Mouse (Mus musculus) kidney, adult 8-10 months (tissue): Measurements from ENCODE around the gene Galnt5.
A peak's percentile ranks its signal among the peaks of the same experiment; 100 is the strongest.

Source experiments
- DNase-seq, 2 experiments: peaks; one replicate each; pipeline ENCODE4 v3.0.0; 2022

Gene Galnt5

DNA sequence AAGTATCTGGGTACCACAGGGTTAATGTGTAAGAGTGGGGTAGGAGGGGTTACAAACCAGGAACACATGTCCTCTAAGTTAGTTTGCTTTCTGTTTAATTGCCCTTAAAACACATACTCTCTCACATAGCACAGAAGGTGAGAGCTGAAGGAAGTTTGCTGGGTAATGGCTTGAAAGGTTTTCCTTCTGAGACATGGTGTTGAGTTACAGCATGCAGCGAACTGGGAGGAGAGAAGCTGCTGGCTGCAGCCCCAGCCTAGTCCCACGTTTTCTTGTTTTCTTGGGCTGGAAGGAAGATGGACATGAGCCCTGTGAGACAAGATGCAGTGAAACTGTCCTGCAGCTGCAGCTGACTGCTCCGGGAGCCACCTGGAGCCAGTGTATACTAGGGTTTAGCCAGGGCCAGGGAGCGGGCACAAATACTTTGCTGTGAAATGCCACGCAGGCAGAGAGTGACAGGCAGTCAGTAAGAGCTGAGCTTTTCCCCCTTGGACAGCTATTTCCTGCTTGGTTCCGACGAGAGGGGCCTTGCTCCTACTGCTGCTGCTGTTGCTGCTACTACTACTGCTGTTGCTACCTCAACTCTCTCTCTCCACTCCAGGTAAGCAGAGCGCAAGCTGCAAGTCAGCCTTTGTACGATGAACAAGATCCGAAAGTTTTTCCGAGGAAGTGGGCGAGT lies at the start of gene Galnt5:
TSS of gene Galnt5 (plus strand) at position 133 of the 679 bp plus-strand sequence.
- DNase-seq = no peak

DNA sequence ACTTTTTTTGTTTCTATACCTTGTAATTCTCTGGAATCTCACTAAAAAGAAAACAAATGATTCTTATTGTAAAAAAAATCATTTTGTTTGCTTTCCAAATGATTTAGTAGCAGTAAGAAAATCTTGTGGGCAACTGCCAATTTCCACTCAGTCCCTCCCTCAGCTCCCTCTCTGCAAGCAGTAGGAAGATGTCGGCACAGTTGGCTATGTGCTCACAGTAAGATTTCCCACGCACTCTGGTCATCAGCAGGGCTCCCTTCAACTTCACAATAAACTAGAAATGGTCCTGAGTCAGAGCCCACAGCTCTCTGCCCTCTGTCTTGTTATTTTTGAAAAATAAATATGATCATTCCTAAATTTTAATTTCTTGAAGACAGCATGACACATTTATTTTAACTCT lies 46.1 kb upstream of the Galnt5 start:
- DNase-seq = no peak

DNA sequence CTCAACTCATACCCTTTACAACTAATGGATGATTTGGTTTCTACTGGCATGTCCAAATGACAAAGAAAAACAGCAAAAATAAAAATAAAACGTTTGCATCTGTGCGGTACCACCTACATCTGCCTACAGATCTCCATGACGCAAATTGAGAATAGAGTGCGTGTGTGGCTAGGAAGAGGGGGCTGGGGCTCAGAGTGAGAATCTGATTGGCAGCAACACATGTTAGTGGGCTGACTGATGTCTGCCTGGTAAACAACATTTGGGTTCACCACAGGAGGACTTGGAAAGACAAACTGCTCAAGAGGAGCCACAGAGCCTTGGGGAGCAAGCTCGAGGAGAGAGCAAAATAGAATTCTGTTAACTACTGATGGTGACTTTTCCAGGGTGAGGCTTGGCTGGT lies 36.9 kb upstream of the Galnt5 start:
- no peak for DNase-seq

DNA sequence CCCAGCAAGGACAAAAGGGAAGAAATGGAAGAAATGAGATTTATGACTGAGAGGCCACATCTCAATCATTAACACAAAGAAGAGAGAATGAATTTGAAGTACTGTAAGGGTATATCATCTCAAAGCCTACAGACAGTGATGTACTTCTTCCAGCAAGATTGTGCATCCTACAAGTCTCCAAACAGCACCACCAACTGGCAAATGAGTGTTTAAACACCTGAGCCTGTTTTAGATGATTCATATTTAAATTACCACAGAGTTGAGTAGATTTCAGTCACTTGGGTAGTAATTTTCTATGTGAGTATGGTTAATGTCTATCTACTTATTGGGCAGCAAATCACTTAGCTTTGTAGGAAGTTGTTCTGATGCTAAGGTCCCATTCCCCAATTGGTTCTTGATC lies 15.4 kb upstream of the Galnt5 start:
- no peak for DNase-seq

DNA sequence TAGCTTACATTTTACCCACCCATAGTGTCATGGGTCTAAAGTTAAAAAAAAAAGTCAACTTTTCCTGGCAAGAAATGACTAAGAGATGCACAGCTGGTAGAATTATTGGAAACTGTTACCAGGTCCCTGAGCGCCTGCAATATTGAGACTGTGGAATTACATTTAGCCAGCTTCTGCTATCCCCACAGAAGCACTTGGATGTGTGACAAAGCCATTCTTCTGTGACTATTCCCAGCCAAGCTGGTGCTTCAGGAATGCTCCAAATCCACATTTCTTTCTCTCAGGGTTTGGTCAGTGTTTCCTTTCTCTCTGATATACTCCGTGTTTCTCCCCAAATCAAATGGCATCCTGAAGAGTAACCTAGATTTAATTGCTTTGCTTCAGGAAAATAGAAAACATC lies 6.6 kb upstream of the Galnt5 start:
- no peak for DNase-seq

DNA sequence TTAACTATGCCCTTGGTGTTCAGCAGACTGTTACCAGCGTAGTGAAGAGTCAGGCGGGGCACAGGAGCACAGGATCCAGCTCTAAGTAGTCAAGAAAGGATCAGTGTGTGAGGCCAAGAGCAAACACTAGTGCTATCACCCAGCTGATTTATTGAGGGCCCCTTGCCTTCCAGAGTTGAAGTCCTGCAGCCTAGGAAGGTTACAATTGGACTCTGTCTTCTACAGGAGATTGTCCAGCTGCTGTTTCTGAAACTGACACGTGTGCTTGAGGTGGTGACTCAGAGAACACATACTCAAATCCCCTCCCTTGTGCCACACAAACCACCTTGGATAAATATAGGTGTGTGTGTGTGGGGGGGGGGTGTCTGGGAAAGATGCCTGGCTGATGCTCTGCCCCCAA lies 3.8 kb downstream of the Galnt5 start:
- no peak for DNase-seq

DNA sequence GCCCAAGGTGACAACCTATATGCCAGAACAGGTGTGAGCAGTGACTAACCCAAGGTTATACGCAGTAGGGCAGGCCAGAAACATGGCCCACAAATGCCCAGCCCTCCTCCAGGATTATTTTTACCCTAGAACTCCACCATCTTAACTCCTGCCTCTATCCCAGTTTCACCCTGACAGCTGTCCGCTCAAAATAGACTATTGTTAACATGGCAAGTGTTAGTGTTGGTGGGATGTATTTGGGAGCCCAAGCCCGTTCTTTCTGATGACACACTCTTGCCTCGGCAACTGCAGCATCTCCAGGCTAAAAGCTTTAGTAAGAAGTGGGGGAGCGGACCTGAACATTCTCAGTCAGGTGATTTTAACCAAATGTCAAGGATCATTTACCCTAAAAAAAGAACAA lies 9.4 kb downstream of the Galnt5 start:
- DNase-seq = no peak

DNA sequence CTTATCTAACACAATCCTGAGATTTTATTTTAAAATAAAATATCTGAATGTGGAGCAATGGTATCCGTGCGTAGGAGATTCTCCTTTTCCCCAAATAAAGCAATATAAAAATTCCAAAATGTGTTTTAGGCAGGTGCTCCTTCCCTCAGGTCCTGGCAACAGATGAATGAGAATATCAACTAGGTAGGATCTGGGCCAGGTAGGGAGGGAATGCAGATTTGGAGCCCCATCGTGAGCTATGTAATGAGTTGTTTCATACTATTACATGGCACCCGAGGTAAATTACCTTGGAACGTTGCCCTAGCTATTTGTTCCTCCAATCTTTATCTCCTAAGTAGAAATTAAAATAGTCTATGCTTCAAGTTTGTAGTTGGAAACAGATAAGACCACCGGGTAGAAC lies 25.9 kb downstream of the Galnt5 start:
- no peak for DNase-seq

DNA sequence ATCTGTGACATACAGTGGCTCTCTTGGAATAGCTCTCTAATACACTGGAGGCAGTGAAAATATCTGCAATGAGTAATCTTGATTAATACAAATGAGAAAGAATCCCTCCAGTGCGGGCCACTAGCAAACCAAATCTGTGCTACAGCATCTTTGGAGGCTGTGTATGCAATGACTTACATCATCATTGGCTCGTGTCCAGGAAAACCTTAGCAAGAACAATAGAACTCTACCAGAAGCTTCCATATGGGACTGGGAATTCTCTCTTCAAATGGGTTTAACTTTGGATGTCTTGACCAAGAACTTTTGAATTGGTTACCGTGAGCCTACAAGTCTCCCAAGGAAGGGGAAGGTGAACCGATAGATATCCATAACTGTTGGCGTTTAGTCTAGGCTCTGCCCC lies 29.1 kb downstream of the Galnt5 start:
- no peak for DNase-seq

DNA sequence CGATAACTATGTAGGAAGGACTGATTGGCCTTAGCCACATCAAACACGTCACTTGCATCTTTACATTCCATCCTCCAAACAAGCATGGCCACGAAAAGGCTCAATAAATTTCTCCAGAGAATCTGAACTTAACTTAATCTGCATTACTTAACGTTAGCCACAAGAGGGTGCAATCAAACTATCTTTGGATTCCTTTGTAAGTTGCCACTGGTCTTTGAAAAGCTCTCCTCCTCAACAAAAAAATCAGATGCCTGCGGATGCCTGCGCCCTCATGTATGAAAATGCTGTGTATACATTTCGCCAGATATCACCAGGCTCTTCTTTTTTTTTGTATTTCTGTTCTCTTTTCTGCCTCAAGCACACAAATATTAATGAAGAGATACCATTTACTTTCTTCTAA lies 31.7 kb downstream of the Galnt5 start:
- peak in 1 of 2 experiments; percentile 1 for DNase-seq

DNA sequence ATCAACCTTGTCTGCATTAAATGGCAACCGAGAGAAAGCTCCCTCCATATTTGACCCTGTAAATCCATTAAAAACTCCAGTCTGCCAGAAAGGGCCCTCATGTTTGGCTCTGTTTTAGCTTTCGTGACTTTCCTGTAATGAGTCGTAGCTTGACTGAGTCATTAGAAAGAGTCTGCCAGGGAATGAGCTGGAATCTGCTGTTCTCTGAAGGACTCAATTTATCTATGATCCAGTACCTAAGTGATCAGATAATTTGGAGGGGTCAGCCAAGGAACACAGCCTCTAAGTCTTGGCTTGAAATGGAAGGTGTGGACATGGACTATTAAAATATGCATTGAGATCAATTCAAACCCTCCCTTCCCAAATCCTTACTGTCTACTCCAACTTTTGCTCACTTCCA lies 33.7 kb downstream of the Galnt5 start:
- no peak for DNase-seq

DNA sequence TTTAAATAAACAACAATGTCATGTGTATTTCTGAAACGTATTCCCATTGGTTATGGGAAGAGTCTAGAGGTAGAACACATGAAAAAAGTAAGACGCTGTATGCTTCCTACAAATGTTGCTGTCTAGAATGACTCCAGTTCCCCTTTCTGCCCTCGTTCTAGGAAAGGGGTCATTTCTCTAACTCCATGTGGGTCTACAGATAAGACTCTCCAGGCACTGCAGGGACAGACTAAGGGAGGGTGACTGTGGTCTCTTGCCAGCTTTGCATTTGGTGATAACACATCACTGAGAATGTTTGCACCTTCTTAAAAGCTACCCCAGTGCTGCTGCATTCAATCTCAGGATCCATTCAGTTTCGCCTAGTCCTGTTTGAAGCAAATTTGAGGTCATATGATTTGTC lies 38.0 kb downstream of the Galnt5 start:
- DNase-seq = no peak

DNA sequence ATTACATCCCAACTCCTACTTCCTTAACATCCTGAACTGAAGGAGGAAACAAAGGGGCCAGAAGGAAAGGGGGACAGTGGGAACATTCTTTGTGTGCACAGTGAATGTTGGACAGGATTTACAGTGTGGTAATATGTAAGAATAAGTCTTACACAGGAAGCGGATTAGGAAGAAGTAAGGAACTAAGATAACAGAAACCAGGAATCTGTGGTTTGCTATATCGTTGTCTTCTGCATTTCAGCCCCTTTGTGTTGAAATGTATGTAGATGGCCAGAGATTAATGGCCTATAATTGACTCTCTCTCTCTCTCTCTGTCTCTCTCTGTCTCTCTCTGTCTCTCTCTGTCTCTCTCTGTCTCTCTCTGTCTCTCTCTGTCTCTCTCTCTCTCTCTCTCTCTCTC lies 39.2 kb downstream of the Galnt5 start:
- DNase-seq = no peak

DNA sequence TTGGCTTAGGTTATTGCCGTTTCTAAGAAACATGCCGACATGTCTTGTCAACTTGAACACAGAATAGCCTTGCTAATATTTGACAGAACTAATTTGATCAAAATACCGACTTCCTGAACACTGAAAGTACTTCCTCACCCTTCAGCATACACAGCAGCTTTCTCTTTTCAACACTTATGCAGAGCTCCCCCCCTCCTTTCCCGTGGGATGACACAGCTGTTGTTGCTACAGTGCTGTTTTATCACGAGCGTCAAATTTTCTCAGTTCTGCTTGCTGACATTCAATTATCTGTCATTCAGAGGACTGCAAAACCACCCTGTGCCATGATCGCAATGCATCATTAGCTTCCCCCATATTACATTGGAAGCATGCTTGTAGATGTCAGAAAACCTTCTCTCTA lies 44.2 kb downstream of the Galnt5 start:
- DNase-seq = no peak

DNA sequence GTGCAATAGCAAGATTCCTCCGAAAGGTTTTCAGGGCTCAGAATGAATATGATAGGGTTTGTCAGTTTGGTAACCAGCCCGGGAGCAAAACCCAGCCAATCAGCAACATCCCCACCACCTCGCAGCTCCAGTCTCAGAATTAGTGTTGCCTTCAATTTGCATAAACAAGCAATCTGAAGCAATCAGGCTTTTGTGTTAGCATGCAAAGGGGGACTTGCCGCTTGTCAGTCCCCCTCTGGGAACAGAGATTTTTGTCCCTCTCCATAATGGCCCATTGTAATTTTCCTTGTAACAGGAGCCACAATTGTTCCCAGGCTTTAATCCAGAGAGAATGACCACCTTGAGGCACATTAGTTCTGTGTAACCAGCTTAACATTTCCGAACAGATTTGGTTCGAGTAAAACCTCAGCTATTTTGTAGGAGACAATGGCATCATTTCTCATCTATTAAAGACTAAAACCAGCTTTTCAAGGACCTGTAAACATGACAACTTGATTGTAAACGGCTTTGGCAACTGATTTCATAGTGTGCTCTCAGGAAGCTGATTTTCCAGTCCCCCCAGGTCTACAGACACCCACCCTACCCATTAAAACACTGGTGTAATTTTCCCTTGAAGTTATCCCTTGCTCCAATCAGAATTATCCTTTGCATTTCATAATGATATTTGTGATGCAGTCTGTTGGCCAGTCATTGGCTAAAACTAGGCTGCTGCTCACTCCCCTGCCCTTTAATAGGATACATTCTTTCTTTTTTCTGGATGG lies 55.3 kb downstream of the Galnt5 start, which contains the start of gene Ermn:
TSS of gene Ermn (minus strand) at position 44 of the 761 bp plus-strand sequence.
- no peak for DNase-seq

DNA sequence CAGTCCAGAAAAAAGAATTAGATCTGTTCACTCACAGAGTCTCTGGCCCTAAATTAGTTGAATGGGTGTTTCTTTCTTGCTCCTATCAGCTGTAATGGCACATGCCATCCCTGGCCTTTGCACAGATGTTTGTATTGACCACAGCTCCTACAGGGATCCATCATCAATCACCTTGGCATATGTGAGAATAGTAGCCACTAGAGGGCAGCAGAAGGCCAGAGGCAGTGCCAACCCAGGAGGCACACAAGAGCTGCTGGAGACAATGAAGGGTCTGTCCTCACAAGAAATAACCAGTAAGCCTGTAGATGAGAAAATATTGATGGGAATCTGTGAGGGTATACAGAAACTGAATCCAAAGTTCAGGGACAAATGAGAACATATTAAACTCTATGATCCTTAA lies 57.7 kb downstream of the Galnt5 start:
- DNase-seq = peak; percentile 29 to 57

DNA sequence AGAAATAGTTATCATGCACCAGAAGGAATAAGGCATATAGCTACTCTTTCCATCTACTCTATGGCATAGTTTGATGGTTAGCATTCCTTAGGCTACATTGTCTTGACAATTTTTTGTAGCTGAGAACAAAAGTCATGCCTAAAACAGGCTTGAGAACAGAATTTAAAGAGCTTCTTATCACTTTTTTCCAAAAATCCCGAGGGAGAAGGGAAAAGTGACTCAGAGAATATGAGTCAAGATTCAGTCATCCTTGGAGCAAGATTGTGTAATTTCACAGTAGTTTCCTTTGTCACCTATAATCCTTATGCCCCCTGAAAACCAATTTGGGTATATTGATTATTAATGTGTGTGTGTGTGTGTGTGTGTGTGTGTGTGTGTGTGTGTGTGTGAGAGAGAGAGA lies 82.2 kb downstream of the Galnt5 start:
- DNase-seq = no peak

DNA sequence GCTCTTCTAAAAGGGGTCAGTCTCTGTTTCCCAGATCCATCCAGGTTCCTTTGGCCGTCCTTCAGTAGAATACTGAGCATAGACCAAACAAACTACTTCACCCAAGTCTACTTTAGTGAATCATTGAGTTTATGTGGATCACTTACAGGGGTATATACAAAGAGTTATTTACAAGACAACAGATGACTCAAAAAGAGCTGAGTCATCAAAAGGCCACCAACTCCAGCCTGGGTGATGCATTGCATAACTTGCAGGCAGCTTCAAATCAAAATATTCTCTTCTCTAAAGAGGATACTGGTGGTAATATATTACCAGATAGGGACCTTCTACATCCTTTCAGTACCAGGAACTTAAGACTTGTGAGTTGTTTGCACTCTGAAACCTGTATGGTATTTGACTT lies 88.7 kb downstream of the Galnt5 start:
- DNase-seq = no peak

DNA sequence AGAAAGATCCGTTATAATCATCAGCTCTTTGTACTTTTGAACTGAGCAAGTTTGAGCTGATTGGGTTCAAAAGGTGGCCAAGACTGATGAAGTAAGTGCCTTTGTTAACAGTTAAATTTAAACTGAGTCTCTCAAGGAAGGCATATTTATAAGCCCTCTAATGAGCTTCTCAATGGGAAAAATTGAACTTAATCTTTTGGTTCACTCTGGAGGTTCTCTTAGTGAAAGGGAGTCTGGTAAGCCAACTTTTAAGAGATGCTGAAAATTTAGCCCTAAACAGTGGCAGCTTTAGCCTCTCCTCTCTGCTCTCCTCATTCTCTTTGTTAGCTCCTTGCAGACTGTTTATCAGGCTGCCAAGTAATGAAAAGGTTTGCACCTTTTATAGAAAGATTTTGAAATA lies 97.1 kb downstream of the Galnt5 start:
- DNase-seq = no peak
